Mouse (Mus musculus): ENCODE measurements around the gene Cfap36.

The Cfap36 gene

DNA sequence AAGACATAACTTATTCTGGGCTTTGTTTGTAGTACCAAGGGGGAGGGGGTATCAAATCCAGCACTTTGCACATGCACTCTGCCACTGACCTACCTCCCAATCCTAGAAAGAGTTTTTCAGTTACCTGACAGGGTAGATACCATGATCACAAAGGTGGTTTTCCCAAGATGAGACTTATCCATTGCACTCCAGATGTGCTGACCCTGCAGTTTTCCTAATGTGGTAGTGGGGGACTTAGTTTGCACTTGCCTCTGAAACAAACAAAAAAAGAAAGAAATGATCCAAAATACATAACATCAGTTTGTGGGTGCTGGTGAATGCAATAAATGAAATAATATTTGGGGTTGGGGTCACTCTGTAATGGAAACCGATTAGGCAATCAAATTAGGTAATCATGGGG is 67.9 kb downstream of the Cfap36 start:
- DNase-seq: no peak

DNA sequence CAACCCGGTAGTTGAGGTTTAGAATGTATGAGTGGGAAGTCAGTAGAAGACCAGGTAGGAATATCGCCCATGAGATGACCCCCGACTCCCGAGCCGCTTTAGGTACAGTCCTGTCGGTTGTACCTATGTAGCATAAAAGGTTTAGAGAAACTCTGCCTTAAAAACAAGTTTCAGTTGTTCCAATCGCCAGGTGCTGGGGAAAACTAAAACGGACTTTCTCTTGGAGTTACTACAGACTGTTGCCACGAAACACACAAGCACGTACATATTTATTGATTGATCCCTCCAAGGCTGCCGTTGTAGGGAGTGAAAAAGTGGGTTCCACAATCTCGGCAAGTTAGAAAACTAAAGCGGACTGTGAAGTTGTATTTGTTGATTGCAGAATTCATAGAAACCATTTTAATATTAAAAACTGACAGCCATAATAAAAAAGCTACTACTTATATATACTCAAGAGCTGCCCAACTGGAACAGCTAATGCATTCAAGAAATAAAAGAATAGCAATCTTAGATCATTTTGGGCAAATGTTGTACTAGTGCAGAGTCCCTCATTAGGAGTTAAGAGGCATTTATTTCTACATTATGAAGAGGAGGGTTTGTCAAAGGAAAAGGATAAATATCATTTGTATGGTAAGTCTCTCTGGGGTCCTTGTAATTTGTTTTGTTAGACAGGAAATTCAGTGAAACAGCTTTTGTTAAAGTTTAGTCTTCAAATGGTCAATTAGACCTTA is 73.3 kb downstream of the Cfap36 start:
- no peak for DNase-seq

DNA sequence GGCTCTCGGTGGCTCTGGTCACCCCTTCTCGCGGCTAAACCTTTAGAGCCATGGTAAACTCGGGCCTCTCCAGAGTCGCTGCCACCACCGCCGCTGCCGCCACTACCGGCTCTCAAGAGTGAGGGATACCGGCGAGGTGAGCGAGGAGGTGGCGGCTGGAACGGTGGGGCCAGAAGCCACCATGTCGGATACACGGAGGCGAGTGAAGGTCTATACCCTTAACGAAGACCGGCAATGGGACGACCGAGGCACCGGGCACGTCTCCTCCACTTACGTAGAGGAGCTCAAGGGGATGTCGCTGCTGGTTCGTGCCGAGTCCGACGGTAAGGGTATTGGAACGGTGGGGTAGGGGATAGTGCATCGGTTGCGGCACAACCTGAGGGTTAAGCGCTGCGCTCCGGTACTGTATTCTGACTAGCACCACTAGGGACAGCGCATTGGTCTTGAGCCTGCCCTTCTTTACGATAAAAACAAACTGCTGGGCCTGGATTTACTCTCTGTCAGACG is 74.0 kb downstream of the Cfap36 start:
- peak; percentile 47 to 60 for DNase-seq

DNA sequence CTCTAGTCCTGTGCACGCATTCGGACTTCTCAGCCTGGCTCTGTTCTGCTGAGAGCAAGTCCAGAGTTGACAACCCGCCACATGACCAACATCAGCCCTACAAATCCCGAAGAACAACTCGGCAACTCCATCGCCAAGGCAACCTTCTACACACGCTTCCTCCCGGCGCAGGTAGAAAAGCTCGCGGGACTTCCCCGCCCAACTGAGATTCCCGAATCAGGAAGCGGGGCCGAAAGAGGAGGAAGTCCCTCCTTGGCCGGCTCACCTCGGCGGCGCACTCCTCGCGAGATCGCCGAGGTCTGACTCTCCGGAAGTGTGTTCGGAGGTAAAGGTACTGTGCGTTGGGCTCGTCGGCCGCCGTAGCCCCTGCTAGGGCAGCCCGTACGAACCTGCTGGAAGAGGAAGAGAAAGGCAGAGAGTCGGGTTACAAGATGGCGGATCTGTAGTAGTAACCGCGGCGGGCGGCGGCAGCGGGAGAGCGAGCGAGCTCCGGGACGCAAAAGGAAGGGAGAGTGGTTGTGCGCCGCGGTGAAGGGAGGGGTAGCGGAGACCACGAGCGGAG is 74.6 kb downstream of the Cfap36 start, which contains the start of gene Ppp4r3b:
Gene Ppp4r3b, plus strand, starts transcription at position 328 of the 562 bp plus-strand sequence.
- DNase-seq: peak; percentile 99

DNA sequence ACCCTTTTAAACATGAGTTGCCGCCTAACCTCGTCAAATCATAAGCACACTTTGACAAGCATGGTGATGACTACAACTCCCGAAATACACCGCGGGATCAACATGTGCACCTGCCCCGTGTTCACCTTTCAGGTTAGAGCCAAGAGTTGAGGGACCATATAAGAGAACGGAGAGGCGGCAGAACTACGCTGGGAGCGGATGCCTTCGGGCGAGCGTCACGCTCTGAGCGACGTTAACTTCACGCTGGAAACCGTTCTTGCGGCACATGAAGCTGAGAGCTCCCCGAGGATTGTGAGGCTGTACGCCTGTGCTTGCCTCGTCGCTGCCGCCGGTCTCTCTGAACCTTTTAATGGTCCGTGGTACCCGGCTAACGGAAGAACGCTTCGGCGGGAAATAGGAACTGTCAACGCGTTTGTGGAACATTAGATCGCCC is 75.2 kb downstream of the Cfap36 start:
- DNase-seq: peak; percentile 67 to 76
